Mouse (Mus musculus): ENCODE results near the gene Nlk. TPM values are rescaled to one million over a fixed set of nuclear protein-coding genes. Genes with fewer than 3 reads are reported as not detected.

The Nlk gene
- total and polyA plus RNA-seq, 2 experiments from 2014 or later: 13.0 to 19.3 TPM

DNA sequence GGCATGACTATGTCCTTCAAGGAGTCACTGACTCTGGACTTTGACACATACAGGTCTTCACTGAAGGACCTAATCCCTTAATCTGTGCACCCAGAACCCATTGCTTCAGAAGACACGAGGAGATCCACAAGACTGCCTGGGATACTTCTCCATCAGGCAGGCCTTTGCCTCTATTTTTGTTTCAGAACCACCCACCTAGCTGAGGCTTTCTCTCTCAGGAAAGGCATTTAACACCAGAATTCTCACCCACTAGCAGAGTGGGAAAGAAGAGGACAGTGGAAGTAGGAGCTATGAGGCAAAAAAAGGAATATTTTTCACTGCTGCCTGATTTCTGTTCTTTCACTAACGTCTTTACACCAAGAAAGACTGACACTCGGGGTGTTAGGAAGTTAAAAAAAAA is 29.2 kb upstream of the Nlk start:
- no peaks in the 10 kb centered on the region for H3K4me1 ChIP-seq (ENCODE audit: control insufficient read depth, insufficient read depth)
- TF ChIP-seq CTCF (IDR thresholded peaks at IDR 0.05; ENCODE audit: low read depth): no peak
- TF ChIP-seq EP300 (IDR thresholded peaks at IDR 0.05; ENCODE audit: low read depth): no peak
- H3K36me3 ChIP-seq (replicated peaks; ENCODE audit: control insufficient read depth, insufficient read depth, low read length): no peaks in the 10 kb centered on the region
- no peak overlapping the region for H3K27ac ChIP-seq (ENCODE audit: low read depth)
- no peak overlapping the region for H3K4me2 ChIP-seq (ENCODE audit: low read depth, low read length)
- ATAC-seq (ENCODE audit: insufficient read depth, low read depth) (no peak), DNase-seq (ENCODE audit: low spot score) (no peak)
- no peaks in the 10 kb centered on the region for H3K27me3 ChIP-seq (ENCODE audit: control insufficient read depth, insufficient read depth, low read length)
- H3K4me3 ChIP-seq (ENCODE audit: low read depth, low read length): no peak overlapping the region
- 58% methylated on average over 3 of the region's 3 CpGs for WGBS
- no peak overlapping the region for H3K9ac ChIP-seq (replicated peaks; ENCODE audit: low read depth, low read length)
- no peaks in the 10 kb centered on the region for H3K9me3 ChIP-seq (replicated peaks; ENCODE audit: control insufficient read depth, low read length)

GRCm38 (mm10) chr11:78724792-78725191 is 27.6 kb upstream of the Nlk start:
- Histone ChIP-seq H3K4me2 (ENCODE audit: low read depth, low read length) (no peak overlapping the region), H3K4me1 (ENCODE audit: control insufficient read depth, insufficient read depth) (no peaks in the 10 kb centered on the region), H3K27me3 (ENCODE audit: control insufficient read depth, insufficient read depth, low read length) (no peaks in the 10 kb centered on the region), H3K9ac (replicated peaks; ENCODE audit: low read depth, low read length) (no peak overlapping the region), H3K27ac (ENCODE audit: low read depth) (no peak overlapping the region), H3K36me3 (replicated peaks; ENCODE audit: control insufficient read depth, insufficient read depth, low read length) (no peaks in the 10 kb centered on the region), H3K4me3 (ENCODE audit: low read depth, low read length) (no peak overlapping the region), H3K9me3 (replicated peaks; ENCODE audit: control insufficient read depth, low read length) (no peaks in the 10 kb centered on the region)
- WGBS: 74% methylated on average over 1 of the region's 1 CpGs
- ATAC-seq (ENCODE audit: insufficient read depth, low read depth) (no peak), DNase-seq (ENCODE audit: low spot score) (no peak)
- TF ChIP-seq EP300 (IDR thresholded peaks at IDR 0.05; ENCODE audit: low read depth) (no peak), CTCF (IDR thresholded peaks at IDR 0.05; ENCODE audit: low read depth) (no peak)

DNA sequence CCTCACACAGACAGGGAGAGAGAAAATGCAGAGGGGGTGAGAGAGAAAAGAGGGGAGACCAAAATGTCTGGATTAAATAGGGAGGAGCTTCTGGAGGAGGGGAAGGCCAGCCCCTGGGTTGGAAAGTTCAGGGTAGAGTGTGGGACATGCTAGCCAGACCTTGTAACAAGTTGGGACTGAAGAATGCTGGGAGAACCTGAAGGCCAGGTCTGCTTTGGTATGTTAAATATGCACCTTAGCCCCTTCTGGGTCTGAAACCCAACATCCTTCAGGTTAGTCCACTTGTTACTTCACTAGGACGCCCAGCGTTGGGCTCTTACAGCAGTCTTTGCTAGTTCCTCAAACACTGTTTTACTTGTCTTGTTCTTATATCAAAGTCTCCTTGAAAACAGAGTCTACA is 24.2 kb upstream of the Nlk start:
- Histone ChIP-seq H3K4me1 (ENCODE audit: control insufficient read depth, insufficient read depth) (no peaks in the 10 kb centered on the region), H3K4me2 (ENCODE audit: low read depth, low read length) (no peak overlapping the region), H3K27ac (ENCODE audit: low read depth) (no peak overlapping the region), H3K9me3 (replicated peaks; ENCODE audit: control insufficient read depth, low read length) (no peaks in the 10 kb centered on the region), H3K36me3 (replicated peaks; ENCODE audit: control insufficient read depth, insufficient read depth, low read length) (no peaks in the 10 kb centered on the region), H3K4me3 (ENCODE audit: low read depth, low read length) (no peak overlapping the region), H3K27me3 (ENCODE audit: control insufficient read depth, insufficient read depth, low read length) (no peaks in the 10 kb centered on the region), H3K9ac (replicated peaks; ENCODE audit: low read depth, low read length) (no peak overlapping the region)
- DNase-seq (ENCODE audit: low spot score) (no peak), ATAC-seq (ENCODE audit: insufficient read depth, low read depth) (no peak)
- 73% methylated on average over 2 of the region's 2 CpGs for WGBS
- no peak for TF ChIP-seq EP300 (IDR thresholded peaks at IDR 0.05; ENCODE audit: low read depth)
- no peak for TF ChIP-seq CTCF (IDR thresholded peaks at IDR 0.05; ENCODE audit: low read depth)

DNA sequence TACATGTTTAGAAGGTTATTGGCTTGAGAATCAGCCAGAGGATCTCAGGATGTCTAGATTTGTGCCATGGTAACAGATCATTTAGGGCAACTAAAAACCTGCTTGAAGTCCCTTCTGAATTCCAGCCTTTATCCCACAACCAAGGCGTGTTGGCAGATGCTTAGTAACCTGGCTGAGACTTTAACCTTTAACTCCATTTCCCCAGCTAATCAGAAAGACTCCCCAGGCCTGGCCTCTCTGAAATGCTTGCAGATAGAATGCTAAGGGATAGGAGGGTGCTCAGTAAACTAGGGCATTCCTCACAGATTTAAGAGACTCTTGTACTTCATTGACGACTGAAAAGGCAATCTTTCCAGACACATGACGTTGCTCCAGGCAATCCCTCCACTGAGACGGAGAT is 20.5 kb upstream of the Nlk start:
- no peak for ATAC-seq (ENCODE audit: insufficient read depth, low read depth)
- Histone ChIP-seq H3K4me2 (ENCODE audit: low read depth, low read length) (no peak overlapping the region), H3K4me3 (ENCODE audit: low read depth, low read length) (no peak overlapping the region)

GRCm38 (mm10) chr11:78708642-78709041 is 11.5 kb upstream of the Nlk start:
- Histone ChIP-seq H3K4me3 (ENCODE audit: low read depth, low read length) (no peak overlapping the region), H3K4me1 (ENCODE audit: control insufficient read depth, insufficient read depth) (no peaks in the 10 kb centered on the region), H3K27ac (ENCODE audit: low read depth) (no peak overlapping the region), H3K36me3 (replicated peaks; ENCODE audit: control insufficient read depth, insufficient read depth, low read length) (no peaks in the 10 kb centered on the region), H3K4me2 (ENCODE audit: low read depth, low read length) (no peak overlapping the region), H3K9me3 (replicated peaks; ENCODE audit: control insufficient read depth, low read length) (no peaks in the 10 kb centered on the region), H3K9ac (replicated peaks; ENCODE audit: low read depth, low read length) (no peak overlapping the region), H3K27me3 (ENCODE audit: control insufficient read depth, insufficient read depth, low read length) (no peaks in the 10 kb centered on the region)
- ATAC-seq (ENCODE audit: insufficient read depth, low read depth): no peak
- 71% methylated on average over 2 of the region's 2 CpGs for WGBS
- DNase-seq (ENCODE audit: low spot score): no peak
- TF ChIP-seq CTCF (IDR thresholded peaks at IDR 0.05; ENCODE audit: low read depth): no peak
- TF ChIP-seq EP300 (IDR thresholded peaks at IDR 0.05; ENCODE audit: low read depth): no peak

More for the DNA sequence above, 20.5 kb upstream of the Nlk start:
- Histone ChIP-seq H3K27ac (ENCODE audit: low read depth) (no peak overlapping the region), H3K9me3 (replicated peaks; ENCODE audit: control insufficient read depth, low read length) (no peaks in the 10 kb centered on the region), H3K36me3 (replicated peaks; ENCODE audit: control insufficient read depth, insufficient read depth, low read length) (no peaks in the 10 kb centered on the region), H3K27me3 (ENCODE audit: control insufficient read depth, insufficient read depth, low read length) (no peaks in the 10 kb centered on the region), H3K4me1 (ENCODE audit: control insufficient read depth, insufficient read depth) (no peaks in the 10 kb centered on the region), H3K9ac (replicated peaks; ENCODE audit: low read depth, low read length) (no peak overlapping the region)
- 61% methylated on average over 4 of the region's 4 CpGs for WGBS
- no peak for DNase-seq (ENCODE audit: low spot score)
- TF ChIP-seq EP300 (IDR thresholded peaks at IDR 0.05; ENCODE audit: low read depth) (no peak), CTCF (IDR thresholded peaks at IDR 0.05; ENCODE audit: low read depth) (no peak)

DNA sequence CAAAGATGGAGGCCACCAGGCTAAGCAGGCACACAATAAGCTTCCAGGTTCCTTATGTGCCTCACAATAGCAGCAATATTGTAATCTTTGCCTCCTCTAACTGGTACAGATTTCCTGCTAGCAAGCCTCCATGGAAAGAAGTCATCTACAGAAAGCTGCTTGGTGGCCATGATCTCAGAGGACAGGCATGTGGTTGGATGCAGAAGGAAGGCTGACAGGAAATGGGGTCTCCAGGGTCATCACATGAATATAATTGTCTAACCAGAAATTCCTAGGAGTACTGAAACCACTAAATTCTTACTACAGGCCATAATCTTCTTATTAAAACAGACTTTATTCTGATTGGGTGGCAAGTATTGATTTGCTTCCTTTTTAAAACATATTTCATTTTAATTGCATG is 8.9 kb upstream of the Nlk start:
- Histone ChIP-seq H3K36me3 (replicated peaks; ENCODE audit: control insufficient read depth, insufficient read depth, low read length) (no peaks in the 10 kb centered on the region), H3K9ac (replicated peaks; ENCODE audit: low read depth, low read length) (no peak overlapping the region), H3K9me3 (replicated peaks; ENCODE audit: control insufficient read depth, low read length) (no peaks in the 10 kb centered on the region), H3K4me1 (ENCODE audit: control insufficient read depth, insufficient read depth) (no peaks in the 10 kb centered on the region), H3K27ac (ENCODE audit: low read depth) (peak overlapping the region; percentile 4; the same call in 1 of the 2 replicates), H3K4me3 (ENCODE audit: low read depth, low read length) (no peak overlapping the region), H3K27me3 (ENCODE audit: control insufficient read depth, insufficient read depth, low read length) (no peaks in the 10 kb centered on the region), H3K4me2 (ENCODE audit: low read depth, low read length) (no peak overlapping the region)
- no peak for TF ChIP-seq EP300 (IDR thresholded peaks at IDR 0.05; ENCODE audit: low read depth)
- no peak for TF ChIP-seq CTCF (IDR thresholded peaks at IDR 0.05; ENCODE audit: low read depth)
- DNase-seq (ENCODE audit: low spot score) (no peak), ATAC-seq (ENCODE audit: insufficient read depth, low read depth) (no peak)

All from heart, postnatal 0 days (tissue).